Mouse (Mus musculus): ENCODE data around the gene Cldn8.

The Cldn8 gene

GRCm38 (mm10) chr16:88563045-88563913, at the start of gene Cldn8:
Gene Cldn8, minus strand, starts transcription at chr16:88563183.
- no peak for DNase-seq (ENCODE audit: inconsistent ontology term)

- DNase-seq (ENCODE audit: inconsistent ontology term) = no peak
Observed at GRCm38 (mm10) chr16:88612712-88613111, 49.7 kb upstream of the Cldn8 start.

- no peak for DNase-seq (ENCODE audit: inconsistent ontology term)
Observed at GRCm38 (mm10) chr16:88611922-88612321, 48.9 kb upstream of the Cldn8 start, which contains the start of gene Krtap24-1. Gene Krtap24-1, minus strand, starts transcription at chr16:88612279.

GRCm38 (mm10) chr16:88604570-88604969, 41.6 kb upstream of the Cldn8 start:
- DNase-seq (ENCODE audit: inconsistent ontology term) = no peak

GRCm38 (mm10) chr16:88602464-88602863, 39.5 kb upstream of the Cldn8 start:
- no peak for DNase-seq (ENCODE audit: inconsistent ontology term)

- DNase-seq (ENCODE audit: inconsistent ontology term) = no peak
Observed at GRCm38 (mm10) chr16:88600303-88600702, 37.3 kb upstream of the Cldn8 start.

- no peak for DNase-seq (ENCODE audit: inconsistent ontology term)
Observed at GRCm38 (mm10) chr16:88599504-88600237, 36.7 kb upstream of the Cldn8 start.

- DNase-seq (ENCODE audit: inconsistent ontology term) = no peak
Observed at GRCm38 (mm10) chr16:88592758-88593157, 29.8 kb upstream of the Cldn8 start.

- no peak for DNase-seq (ENCODE audit: inconsistent ontology term)
Observed at GRCm38 (mm10) chr16:88583338-88583737, 20.4 kb upstream of the Cldn8 start.

- no peak for DNase-seq (ENCODE audit: inconsistent ontology term)
Observed at GRCm38 (mm10) chr16:88575885-88576679, 13.1 kb upstream of the Cldn8 start.

GRCm38 (mm10) chr16:88572904-88573404, 10.0 kb upstream of the Cldn8 start:
- no peak for DNase-seq (ENCODE audit: inconsistent ontology term)

GRCm38 (mm10) chr16:88570136-88570535, 7.2 kb upstream of the Cldn8 start:
- DNase-seq (ENCODE audit: inconsistent ontology term) = no peak

- DNase-seq (ENCODE audit: inconsistent ontology term) = no peak
Observed at GRCm38 (mm10) chr16:88569732-88570131, 6.7 kb upstream of the Cldn8 start.

GRCm38 (mm10) chr16:88569096-88569495, 6.1 kb upstream of the Cldn8 start:
- DNase-seq (ENCODE audit: inconsistent ontology term) = no peak

- no peak for DNase-seq (ENCODE audit: inconsistent ontology term)
Observed at GRCm38 (mm10) chr16:88561617-88562164, 1.3 kb downstream of the Cldn8 start.

- peak; percentile 34 for DNase-seq (ENCODE audit: inconsistent ontology term)
Observed at GRCm38 (mm10) chr16:88542488-88542887, 20.5 kb downstream of the Cldn8 start.

GRCm38 (mm10) chr16:88539841-88540487, 23.0 kb downstream of the Cldn8 start:
- DNase-seq (ENCODE audit: inconsistent ontology term) = no peak

GRCm38 (mm10) chr16:88511348-88511747, 51.6 kb downstream of the Cldn8 start:
- DNase-seq (ENCODE audit: inconsistent ontology term) = peak; percentile 50
